Mouse (Mus musculus) CH12.LX (cell line): Measurements from ENCODE around the gene Taf12.

Source experiments
- CHD2 ChIP-seq: IDR thresholded peaks from 2 replicates; pipeline ENCODE4 v1.6.1; 2011; ENCODE audit warnings: low read length, improper control_type of control experiment
- CTCF ChIP-seq, 2 experiments: IDR thresholded peaks in 1 of 2; conservative IDR thresholded peaks in 1 of 2; 2 replicates each; pipeline ENCODE4 v1.5.1; 2011 to 2012; ENCODE audit warnings: low read depth in 2 of 2, low read length in 2 of 2, improper control_type of control experiment in 1 of 2, inconsistent platforms in 1 of 2, mild to moderate bottlenecking in 1 of 2, moderate library complexity in 1 of 2
- ELF1 ChIP-seq: IDR thresholded peaks from 2 replicates; pipeline ENCODE4 v1.6.1; 2014; ENCODE audit warnings: low read depth, mild to moderate bottlenecking, inconsistent platforms, low read length, improper control_type of control experiment
- EP300 ChIP-seq: IDR thresholded peaks from 2 replicates; pipeline ENCODE4 v1.6.1; 2011; ENCODE audit warnings: low read length, improper control_type of control experiment
- GABPA ChIP-seq: IDR thresholded peaks from 2 replicates; pipeline ENCODE4 v1.6.1; 2012; ENCODE audit warnings: low read depth, low read length, improper control_type of control experiment, inconsistent platforms; ENCODE audit not compliant: insufficient replicate concordance
- HCFC1 ChIP-seq: IDR thresholded peaks from 2 replicates; pipeline ENCODE4 v1.6.1; 2012; ENCODE audit warnings: low read depth, mild to moderate bottlenecking, inconsistent platforms, low read length, improper control_type of control experiment
- MAFK ChIP-seq: IDR thresholded peaks from 2 replicates; pipeline ENCODE4 v1.6.1; 2011; ENCODE audit warnings: low read length, improper control_type of control experiment; ENCODE audit not compliant: insufficient replicate concordance
- MAX ChIP-seq: IDR thresholded peaks from 2 replicates; pipeline ENCODE4 v1.6.1; 2011; ENCODE audit warnings: low read length, improper control_type of control experiment
- NELFE ChIP-seq: IDR thresholded peaks from 2 replicates; pipeline ENCODE4 v1.6.1; 2011; ENCODE audit warnings: low read depth, low read length, improper control_type of control experiment
- POLR2A ChIP-seq: IDR thresholded peaks from 2 replicates; pipeline ENCODE4 v1.6.1; 2011; ENCODE audit warnings: low read depth, mild to moderate bottlenecking, improper control_type of control experiment, low read length
- USF1 ChIP-seq: IDR thresholded peaks from 2 replicates; pipeline ENCODE4 v1.6.1; 2014; ENCODE audit warnings: low read depth, mild to moderate bottlenecking, inconsistent platforms, low read length, improper control_type of control experiment

DNA sequence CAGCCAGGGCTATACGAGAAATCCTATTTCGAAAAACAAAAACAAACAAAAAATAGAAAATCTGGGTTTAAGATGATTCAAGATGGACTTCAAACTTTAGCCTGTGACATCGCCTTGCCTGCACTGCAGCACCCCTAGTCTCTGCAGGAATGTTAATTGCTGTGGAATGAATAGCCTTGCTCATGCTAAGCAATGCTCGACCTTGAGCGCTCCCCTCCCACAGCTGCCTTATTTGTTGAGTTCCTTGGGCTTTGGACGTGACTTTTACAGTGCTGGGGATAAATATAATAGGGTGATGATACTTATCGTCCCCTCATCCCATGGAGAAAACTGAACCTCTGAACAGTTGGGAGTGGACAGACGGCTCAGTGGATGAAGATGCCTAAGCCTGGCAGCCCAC is 41.5 kb downstream of the Taf12 start:
- TF ChIP-seq EP300 (no peak), CTCF (conservative IDR thresholded peaks at IDR 0.05 in 1 of 2, IDR thresholded peaks at IDR 0.05 in 1 of 2; ENCODE audit: low read depth in 2 of 2, low read length in 2 of 2) (no peak), MAFK (no peak), USF1 (no peak), CHD2 (no peak), POLR2A (no peak), NELFE (no peak), MAX (no peak), ELF1 (no peak), GABPA (no peak), HCFC1 (no peak)
